Mouse (Mus musculus) thymus, adult 18-20 months (tissue): ENCODE measurements around the gene C130026I21Rik.
"Not testable (repeated sequence)": the region's sequence is repeated elsewhere in the genome, so short reads cannot be mapped to it uniquely, and the experiment has no call there.

Experiments used
- DNase-seq, 2 experiments: peaks; one replicate each; pipeline ENCODE4 v3.0.0; 2022; ENCODE audit warnings: mixed read lengths in 2 of 2

The C130026I21Rik gene

DNA sequence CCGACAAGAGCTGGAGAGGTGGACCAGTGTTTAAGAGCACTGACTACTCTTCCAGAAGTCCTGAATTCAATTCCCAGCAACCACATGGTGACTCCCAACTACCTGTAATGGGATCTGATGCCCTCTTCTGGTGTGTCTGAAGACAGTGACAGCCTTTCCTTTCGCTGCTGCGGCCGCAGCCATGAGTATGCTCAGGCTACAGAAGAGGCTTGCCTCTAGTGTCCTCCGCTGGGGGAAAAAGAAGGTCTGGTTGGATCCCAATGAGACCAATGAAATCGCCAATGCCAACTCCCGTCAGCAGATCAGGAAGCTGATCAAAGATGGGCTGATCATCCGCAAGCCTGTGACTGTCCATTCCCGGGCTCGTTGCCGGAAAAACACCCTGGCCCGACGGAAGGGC lies 258.4 kb downstream of the C130026I21Rik start:
- DNase-seq, result not testable (repeated sequence)

- DNase-seq, result not testable (repeated sequence)
Observed at GRCm38 (mm10) chr1:85010947-85011346, 259.4 kb downstream of the C130026I21Rik start.

DNA sequence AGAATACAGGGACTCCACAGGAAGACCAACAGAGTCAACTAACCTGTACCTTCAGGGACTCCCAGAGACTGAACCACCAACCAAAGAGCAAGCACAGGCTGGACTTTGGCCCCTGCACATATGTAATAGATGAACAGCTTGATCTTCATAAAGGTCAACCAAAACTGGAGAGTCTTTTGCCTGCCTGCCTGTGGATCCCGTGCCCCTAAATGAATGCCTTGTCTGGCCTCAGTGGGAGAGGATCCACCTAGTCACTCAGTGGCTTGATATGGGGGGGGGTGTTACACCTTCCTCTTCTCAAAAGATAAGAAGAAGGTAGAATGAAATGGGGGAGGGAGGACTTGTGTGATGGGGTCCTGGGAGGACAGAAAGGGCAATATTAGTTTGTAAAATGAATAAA lies 262.6 kb downstream of the C130026I21Rik start:
- DNase-seq, result not testable (repeated sequence)

- DNase-seq, result not testable (repeated sequence)
Observed at GRCm38 (mm10) chr1:84999241-84999640, 271.1 kb downstream of the C130026I21Rik start.

- not testable (repeated sequence) for DNase-seq
Observed at GRCm38 (mm10) chr1:84996305-84996704, 274.1 kb downstream of the C130026I21Rik start.

- not testable (repeated sequence) for DNase-seq
Observed at GRCm38 (mm10) chr1:84994461-84994860, 275.9 kb downstream of the C130026I21Rik start.

DNA sequence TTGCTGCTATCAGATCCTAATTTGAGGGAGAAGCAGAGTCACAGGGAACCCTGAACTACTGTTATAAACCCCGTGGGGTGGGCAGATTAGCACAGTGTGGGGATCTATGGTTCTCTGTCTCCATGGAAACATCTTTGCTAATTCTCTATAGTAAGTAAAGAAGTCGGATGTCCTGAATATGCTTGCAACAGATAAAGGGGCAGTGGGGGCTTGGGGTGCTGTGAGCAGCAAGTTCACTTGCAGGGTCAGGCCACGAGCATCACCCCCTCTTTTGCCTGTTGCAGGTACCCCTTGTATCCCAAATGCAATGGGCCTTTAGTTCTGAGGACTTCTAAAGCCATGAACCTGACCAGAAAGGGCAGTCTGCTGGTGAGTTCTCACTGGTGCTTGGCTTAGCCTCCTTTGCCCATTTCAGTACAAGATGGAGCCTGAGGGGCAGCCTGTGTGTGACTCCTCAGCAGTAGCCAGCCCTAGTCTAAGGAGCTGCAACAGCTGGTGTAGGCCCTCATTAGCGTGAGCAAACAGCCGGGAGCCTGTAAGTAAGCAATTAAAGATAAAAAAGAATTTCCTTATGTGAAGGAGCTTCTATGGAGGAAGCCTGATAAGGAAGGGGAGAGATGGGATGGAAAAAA lies 276.6 kb downstream of the C130026I21Rik start:
- DNase-seq, result not testable (repeated sequence)

DNA sequence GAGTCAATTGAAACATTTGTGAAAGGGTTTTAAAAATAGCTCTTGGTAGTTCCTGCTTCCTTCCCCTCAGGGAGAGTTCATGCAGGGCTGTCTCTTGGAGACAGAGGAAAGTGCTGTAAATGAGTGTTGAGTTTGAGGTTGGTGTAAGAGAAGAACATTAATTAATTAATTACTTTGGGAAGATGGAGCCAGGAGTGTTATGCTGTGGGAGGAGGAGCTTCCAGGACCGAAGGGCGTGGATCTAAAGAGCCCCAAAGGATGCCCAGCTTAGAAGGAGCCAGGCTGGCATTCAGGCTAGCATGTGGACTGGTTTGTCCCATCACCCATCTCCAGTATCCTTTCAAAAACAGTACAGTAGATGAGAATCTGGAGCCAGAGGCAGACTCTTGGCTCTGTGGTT lies 277.1 kb downstream of the C130026I21Rik start:
- not testable (repeated sequence) for DNase-seq

DNA sequence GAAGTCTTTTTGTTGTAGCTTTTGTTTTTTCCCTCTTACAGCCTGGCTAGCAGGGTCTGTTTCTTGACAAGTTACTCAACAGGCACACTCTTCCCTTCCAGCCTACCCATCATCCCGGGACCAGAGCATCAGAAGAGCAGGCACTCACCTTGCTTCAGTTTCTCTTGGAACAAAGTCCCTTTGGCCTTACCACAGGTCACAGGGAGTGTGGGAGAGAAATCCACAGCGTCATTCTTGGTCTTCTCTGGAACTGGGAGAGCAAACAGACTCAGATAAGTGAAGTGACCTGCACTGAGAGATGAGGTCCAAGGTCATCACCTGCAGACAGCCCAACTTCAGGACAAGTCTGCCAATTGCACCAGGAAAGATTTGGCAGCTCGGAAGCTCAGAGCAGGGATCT lies 277.5 kb downstream of the C130026I21Rik start:
- not testable (repeated sequence) for DNase-seq

- not testable (repeated sequence) for DNase-seq
Observed at GRCm38 (mm10) chr1:84989044-84989443, 281.3 kb downstream of the C130026I21Rik start.

GRCm38 (mm10) chr1:84987729-84988128 lies 282.6 kb downstream of the C130026I21Rik start:
- DNase-seq, result not testable (repeated sequence)

DNA sequence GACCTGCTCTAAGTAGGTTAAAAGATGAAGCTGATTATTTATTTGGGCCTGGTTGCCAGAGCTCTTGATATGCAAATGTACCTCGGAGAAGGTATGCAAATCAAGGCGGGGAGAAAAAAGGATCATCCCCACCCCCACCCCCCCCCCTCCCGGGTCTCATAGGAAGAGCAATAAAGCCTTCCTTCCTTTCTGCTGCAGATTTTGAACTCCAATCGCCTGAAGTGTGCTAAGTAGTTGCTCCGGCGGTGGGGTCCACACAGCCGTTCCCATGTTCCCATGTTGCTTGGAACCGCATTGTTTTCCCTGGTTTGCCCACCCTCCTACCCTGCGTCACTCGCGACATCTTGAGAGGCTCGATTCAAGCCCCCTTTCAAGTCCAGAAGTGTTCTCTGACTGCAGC lies 308.6 kb downstream of the C130026I21Rik start:
- DNase-seq, result not testable (repeated sequence)

GRCm38 (mm10) chr1:84957713-84958112 lies 312.7 kb downstream of the C130026I21Rik start:
- DNase-seq, result not testable (repeated sequence)

DNA sequence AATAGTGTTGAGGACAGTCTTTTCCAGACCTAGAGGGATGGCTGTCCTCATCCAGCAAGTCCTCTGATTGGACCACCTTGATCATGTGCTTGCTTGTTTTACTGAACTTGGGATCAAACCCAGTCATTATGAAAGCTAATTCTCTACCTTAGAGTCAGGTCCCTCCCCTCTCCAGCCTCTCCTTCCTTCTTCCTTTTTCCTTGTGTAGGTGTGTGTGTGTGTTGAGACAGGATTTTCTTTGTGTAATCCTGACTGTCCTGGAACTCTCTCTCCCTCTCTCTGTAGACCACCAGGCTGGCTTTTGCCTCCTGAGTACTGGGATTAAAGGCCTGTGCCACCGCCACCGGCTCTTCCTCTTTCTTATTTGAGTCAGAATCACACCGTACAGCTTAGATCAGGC lies 313.6 kb downstream of the C130026I21Rik start:
- DNase-seq, result not testable (repeated sequence)

- no peak for DNase-seq
Observed at GRCm38 (mm10) chr1:84952456-84953181, 317.7 kb downstream of the C130026I21Rik start.

- DNase-seq, result no peak
Observed at GRCm38 (mm10) chr1:84951566-84951965, 318.8 kb downstream of the C130026I21Rik start.

DNA sequence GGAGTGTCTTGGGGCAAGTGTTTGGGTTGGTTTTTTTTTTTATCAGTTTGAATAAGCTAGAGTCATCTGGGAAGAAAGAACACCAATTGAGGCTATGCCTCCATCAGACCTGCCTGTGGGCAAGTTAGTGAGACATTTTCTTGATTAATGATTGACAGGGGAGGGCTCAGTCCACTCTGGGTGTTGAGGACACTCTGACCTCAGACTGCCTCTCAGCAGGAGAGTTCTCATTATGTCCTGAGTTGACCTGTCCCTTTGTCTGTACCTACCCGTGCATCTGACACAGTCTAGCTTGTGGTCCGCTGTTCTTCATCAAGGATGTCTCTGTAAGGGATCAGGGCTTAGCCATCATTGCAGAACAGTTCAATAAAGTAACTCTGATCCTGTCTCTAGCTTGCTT lies 323.0 kb downstream of the C130026I21Rik start:
- DNase-seq, result no peak

DNA sequence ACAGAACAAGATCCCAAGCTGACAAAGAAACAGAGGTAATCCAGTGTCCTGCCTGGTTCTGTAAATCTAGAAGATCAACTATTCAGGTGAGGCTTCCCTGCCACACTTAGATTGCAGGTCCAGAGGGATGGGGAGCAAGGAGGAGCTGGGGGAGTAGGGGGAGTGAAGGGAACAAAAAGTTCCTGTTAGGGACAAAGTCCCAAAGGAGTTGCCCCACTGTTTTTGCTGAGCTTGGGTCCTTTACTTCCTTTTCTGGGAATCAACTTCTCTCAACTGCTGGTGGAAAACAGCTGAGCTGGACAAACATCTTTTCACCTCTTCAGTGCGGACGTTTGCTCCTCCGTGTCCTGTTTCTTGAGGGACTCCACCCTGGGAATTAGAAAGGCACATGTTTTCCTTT lies 324.4 kb downstream of the C130026I21Rik start:
- no peak for DNase-seq

DNA sequence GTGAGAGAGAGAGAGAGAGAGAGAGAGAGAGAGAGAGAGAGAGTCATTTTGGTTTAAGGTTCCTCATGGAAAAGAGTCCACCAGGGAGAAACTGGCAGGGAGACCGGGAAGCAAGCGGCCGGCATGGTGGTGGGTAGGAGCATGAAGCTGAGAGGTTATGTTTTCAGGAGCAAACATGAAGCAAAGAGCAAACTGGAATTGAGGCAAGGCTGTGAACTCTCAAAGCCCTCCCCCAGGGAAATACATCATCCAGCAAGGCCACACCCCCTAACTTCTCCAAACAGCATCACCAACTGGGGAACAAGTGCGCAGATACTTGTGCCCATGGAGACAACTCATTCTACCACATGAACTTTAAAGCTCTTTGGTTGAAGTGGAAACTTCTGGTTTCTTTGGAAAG lies 326.8 kb downstream of the C130026I21Rik start:
- DNase-seq, result no peak
